Mouse (Mus musculus) right cerebral cortex, postnatal 10 days (tissue): ENCODE measurements at regions not wholly inside any gene's neighbourhood (a gene's known extent, or its start where the extent isn't known, plus 50 kb on each side); places are given as distances from the start of the nearest gene placed in this dataset.

Experiments used
- DNase-seq, 2 experiments: peaks; one replicate each; pipeline ENCODE4 v3.0.0; 2021; ENCODE audit warnings: low spot score in 2 of 2

GRCm38 (mm10) chr8:8183233-8183622, 477.8 kb downstream of the Efnb2 start:
- no peak for DNase-seq

- no peak for DNase-seq
Observed at GRCm38 (mm10) chr8:8182616-8183232, 478.3 kb downstream of the Efnb2 start.

- no peak for DNase-seq
Observed at GRCm38 (mm10) chr8:8182108-8182507, 478.9 kb downstream of the Efnb2 start.

- DNase-seq: no peak
Observed at GRCm38 (mm10) chr8:8174286-8174685, 486.8 kb downstream of the Efnb2 start.

GRCm38 (mm10) chr8:8168674-8169073, 492.4 kb downstream of the Efnb2 start:
- DNase-seq: no peak

- DNase-seq: no peak
Observed at GRCm38 (mm10) chr8:8168250-8168649, 492.8 kb downstream of the Efnb2 start.

GRCm38 (mm10) chr8:8147527-8147926, 513.5 kb downstream of the Efnb2 start:
- DNase-seq: no peak

- DNase-seq: no peak
Observed at GRCm38 (mm10) chr8:8142933-8143495, 518.0 kb downstream of the Efnb2 start.

- no peak for DNase-seq
Observed at GRCm38 (mm10) chr8:8142461-8142860, 518.6 kb downstream of the Efnb2 start.

GRCm38 (mm10) chr8:8139720-8140119, 521.3 kb downstream of the Efnb2 start:
- no peak for DNase-seq

GRCm38 (mm10) chr8:8133001-8133785, 527.8 kb downstream of the Efnb2 start:
- DNase-seq: no peak

- no peak for DNase-seq
Observed at GRCm38 (mm10) chr8:8131961-8132376, 529.1 kb downstream of the Efnb2 start.

GRCm38 (mm10) chr8:8130806-8131205, 530.2 kb downstream of the Efnb2 start:
- no peak for DNase-seq

- DNase-seq: no peak
Observed at GRCm38 (mm10) chr8:8115595-8116429, 545.2 kb downstream of the Efnb2 start.

GRCm38 (mm10) chr8:8114604-8115003, 546.4 kb downstream of the Efnb2 start:
- no peak for DNase-seq

- DNase-seq: no peak
Observed at GRCm38 (mm10) chr8:8109785-8110350, 551.2 kb downstream of the Efnb2 start.

- no peak for DNase-seq
Observed at GRCm38 (mm10) chr8:8103492-8103891, 557.5 kb downstream of the Efnb2 start.

GRCm38 (mm10) chr8:8102010-8102727, 558.9 kb downstream of the Efnb2 start:
- DNase-seq: no peak

- no peak for DNase-seq
Observed at GRCm38 (mm10) chr8:8092551-8092950, 568.5 kb downstream of the Efnb2 start.

GRCm38 (mm10) chr8:8084652-8085051, 576.4 kb downstream of the Efnb2 start:
- peak in 1 of 2 experiments; percentile 43 for DNase-seq

- DNase-seq: no peak
Observed at GRCm38 (mm10) chr8:8064074-8064473, 597.0 kb downstream of the Efnb2 start.
